Mouse (Mus musculus): ENCODE measurements around the gene Fam184b. TPM values are rescaled to one million over a fixed set of nuclear protein-coding genes. Genes with fewer than 3 reads are reported as not detected.

Fam184b gene
- polyA plus RNA-seq, 1 experiment: 0.05 TPM

DNA sequence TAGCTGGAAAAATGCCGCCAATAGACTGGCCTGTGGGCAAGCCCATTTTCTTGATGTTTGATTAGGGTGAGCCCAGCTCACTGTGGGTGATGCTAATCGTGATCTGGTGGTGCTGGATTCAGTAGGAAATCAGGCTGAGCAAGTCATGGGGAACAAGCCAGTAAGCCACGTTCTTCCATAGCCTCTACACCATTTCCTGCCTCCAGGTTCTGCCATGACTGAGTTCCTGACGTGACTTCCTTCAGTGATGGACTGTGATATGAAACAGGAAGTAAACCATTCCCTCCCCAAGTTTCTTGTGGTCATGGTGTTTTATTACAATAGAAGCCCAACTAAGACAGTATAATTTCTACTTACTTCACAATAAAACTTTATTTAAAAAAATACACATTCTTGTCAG lies 38.2 kb upstream of the Fam184b start:
- DNase-seq: no peak
- H3K4me3 ChIP-seq (ENCODE audit: control insufficient read depth, insufficient read depth, low read length): no peak overlapping the region
- H3K27me3 ChIP-seq (ENCODE audit: control insufficient read depth, insufficient read depth, low read length): no peaks in the 10 kb centered on the region
- no peaks in the 10 kb centered on the region for H3K4me1 ChIP-seq (replicated peaks; ENCODE audit: control insufficient read depth, insufficient read depth, low read length)
- WGBS: 78% methylated on average over 4 of the region's 4 CpGs
- peaks cover 14% of the 10 kb centered on the region for H3K36me3 ChIP-seq (ENCODE audit: control insufficient read depth, insufficient read depth, low read length)
- no peak for TF ChIP-seq CTCF (IDR thresholded peaks at IDR 0.05; ENCODE audit: borderline replicate concordance, control insufficient read depth, extremely low read depth, insufficient read depth, low read length, poor library complexity)
- TF ChIP-seq POLR2A (IDR thresholded peaks at IDR 0.05; ENCODE audit: control insufficient read depth, extremely low read depth, insufficient read depth, low read length, poor library complexity): no peak
- H3K27ac ChIP-seq (ENCODE audit: control insufficient read depth, insufficient read depth, low read length): no peak overlapping the region

GRCm38 (mm10) chr5:45675032-45675431 lies 35.6 kb upstream of the Fam184b start:
- 94% methylated on average over 1 of the region's 1 CpGs for WGBS
- no peak for DNase-seq
- H3K27me3 ChIP-seq (ENCODE audit: control insufficient read depth, insufficient read depth, low read length): no peaks in the 10 kb centered on the region

DNA sequence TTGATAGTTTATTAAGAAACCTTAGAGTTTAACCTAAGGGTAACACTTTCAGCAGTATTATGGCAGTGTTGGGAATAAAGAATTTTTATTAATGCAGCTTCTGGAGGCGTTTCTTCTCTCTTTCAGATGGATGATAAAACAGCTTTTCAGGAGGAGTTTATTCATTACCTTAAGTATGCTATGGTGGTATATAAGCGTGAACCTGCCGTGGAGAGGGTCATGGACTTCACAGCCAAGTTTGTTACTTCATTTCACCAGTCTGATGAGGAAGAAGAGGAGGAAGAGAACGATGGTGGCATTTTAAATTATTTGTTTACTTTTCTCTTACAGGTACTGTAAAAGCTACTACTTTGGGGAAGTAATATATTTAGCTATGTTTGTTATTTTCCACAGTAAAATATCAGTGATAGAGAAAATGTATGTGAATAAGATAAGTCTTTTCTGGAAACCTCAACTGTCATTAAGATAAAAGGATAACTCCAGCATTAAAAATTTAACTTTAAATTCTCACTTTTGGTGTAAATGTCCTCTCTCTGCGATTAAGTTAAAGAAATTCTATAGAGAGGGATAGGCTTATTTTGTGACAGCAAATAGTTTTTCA lies 31.6 kb upstream of the Fam184b start:
- Histone ChIP-seq H3K27me3 (ENCODE audit: control insufficient read depth, insufficient read depth, low read length) (no peaks in the 10 kb centered on the region), H3K4me3 (ENCODE audit: control insufficient read depth, insufficient read depth, low read length) (no peak overlapping the region), H3K27ac (ENCODE audit: control insufficient read depth, insufficient read depth, low read length) (no peak overlapping the region), H3K4me1 (replicated peaks; ENCODE audit: control insufficient read depth, insufficient read depth, low read length) (no peaks in the 10 kb centered on the region; the same call in 1 of the 2 replicates), H3K36me3 (ENCODE audit: control insufficient read depth, insufficient read depth, low read length) (no peaks in the 10 kb centered on the region)
- DNase-seq: no peak
- 70% methylated on average over 5 of the region's 5 CpGs for WGBS
- TF ChIP-seq POLR2A (IDR thresholded peaks at IDR 0.05; ENCODE audit: control insufficient read depth, extremely low read depth, insufficient read depth, low read length, poor library complexity) (no peak), CTCF (IDR thresholded peaks at IDR 0.05; ENCODE audit: borderline replicate concordance, control insufficient read depth, extremely low read depth, insufficient read depth, low read length, poor library complexity) (no peak)

More at GRCm38 (mm10) chr5:45675032-45675431, 35.6 kb upstream of the Fam184b start:
- H3K4me1 ChIP-seq (replicated peaks; ENCODE audit: control insufficient read depth, insufficient read depth, low read length): no peaks in the 10 kb centered on the region; the same call in 1 of the 2 replicates
- no peak overlapping the region for H3K4me3 ChIP-seq (ENCODE audit: control insufficient read depth, insufficient read depth, low read length)
- no peak overlapping the region for H3K27ac ChIP-seq (ENCODE audit: control insufficient read depth, insufficient read depth, low read length)
- peaks cover 3% of the 10 kb centered on the region; the same call in 1 of the 2 replicates for H3K36me3 ChIP-seq (ENCODE audit: control insufficient read depth, insufficient read depth, low read length)
- TF ChIP-seq CTCF (IDR thresholded peaks at IDR 0.05; ENCODE audit: borderline replicate concordance, control insufficient read depth, extremely low read depth, insufficient read depth, low read length, poor library complexity): no peak

GRCm38 (mm10) chr5:45670280-45670670 lies 30.9 kb upstream of the Fam184b start:
- Histone ChIP-seq H3K36me3 (ENCODE audit: control insufficient read depth, insufficient read depth, low read length) (no peaks in the 10 kb centered on the region), H3K4me3 (ENCODE audit: control insufficient read depth, insufficient read depth, low read length) (peak overlapping the region; percentile 78), H3K4me1 (replicated peaks; ENCODE audit: control insufficient read depth, insufficient read depth, low read length) (no peaks in the 10 kb centered on the region; the same call in 1 of the 2 replicates), H3K27me3 (ENCODE audit: control insufficient read depth, insufficient read depth, low read length) (no peaks in the 10 kb centered on the region), H3K27ac (ENCODE audit: control insufficient read depth, insufficient read depth, low read length) (no peak overlapping the region)
- WGBS: 2% methylated on average over 13 of the region's 13 CpGs
- DNase-seq: no peak
- TF ChIP-seq POLR2A (IDR thresholded peaks at IDR 0.05; ENCODE audit: control insufficient read depth, extremely low read depth, insufficient read depth, low read length, poor library complexity) (no peak), CTCF (IDR thresholded peaks at IDR 0.05; ENCODE audit: borderline replicate concordance, control insufficient read depth, extremely low read depth, insufficient read depth, low read length, poor library complexity) (no peak)

DNA sequence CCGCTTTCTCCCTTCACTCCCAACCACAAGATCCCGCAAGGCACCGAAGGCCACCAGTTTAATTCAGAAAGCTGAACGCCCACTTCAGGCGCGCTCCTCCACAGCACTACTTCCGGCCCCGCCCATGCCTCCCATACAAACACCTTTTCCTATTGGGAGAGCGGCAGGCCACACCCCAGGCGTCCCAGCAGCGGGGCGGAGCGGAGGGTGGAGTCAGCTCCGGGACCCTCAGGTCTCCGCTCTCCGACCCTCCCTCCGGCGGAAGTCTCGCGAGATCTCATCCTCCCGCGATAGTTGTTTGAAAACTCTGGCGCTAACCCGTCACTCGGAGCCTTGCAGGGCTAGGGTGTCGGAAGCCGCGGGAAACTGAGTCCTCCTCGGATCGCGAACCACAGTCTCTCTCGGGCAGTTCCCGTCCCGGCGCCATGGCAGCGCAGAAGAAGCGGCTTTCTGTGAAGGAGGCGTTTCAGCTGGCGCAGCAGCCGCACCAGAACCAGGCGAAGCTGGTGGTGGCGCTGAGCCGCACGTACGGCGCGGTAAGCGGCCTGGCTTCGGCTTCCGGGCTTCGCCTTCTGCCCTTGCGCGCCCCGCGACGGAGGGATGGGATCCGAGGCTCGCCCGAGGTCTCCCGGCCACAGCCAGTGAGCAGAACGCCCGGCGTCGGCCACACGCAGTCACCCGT lies 30.3 kb upstream of the Fam184b start, which contains the start of gene Ncapg:
Gene Ncapg (plus strand): TSS at position 322 of the 682 bp plus-strand sequence.
- under 1% methylated on average over 66 of the region's 66 CpGs for WGBS
- peak; percentile 100 for DNase-seq
- Histone ChIP-seq H3K36me3 (ENCODE audit: control insufficient read depth, insufficient read depth, low read length) (no peaks in the 10 kb centered on the region), H3K27me3 (ENCODE audit: control insufficient read depth, insufficient read depth, low read length) (no peaks in the 10 kb centered on the region), H3K4me3 (ENCODE audit: control insufficient read depth, insufficient read depth, low read length) (peak within 1 kb of the TSS; percentile 84), H3K4me1 (replicated peaks; ENCODE audit: control insufficient read depth, insufficient read depth, low read length) (no peaks in the 10 kb centered on the region; the same call in 1 of the 2 replicates), H3K27ac (ENCODE audit: control insufficient read depth, insufficient read depth, low read length) (no peak within 1 kb of the TSS)
- peak; percentile 63; the same call in 1 of the 2 replicates for TF ChIP-seq POLR2A (IDR thresholded peaks at IDR 0.05; ENCODE audit: control insufficient read depth, extremely low read depth, insufficient read depth, low read length, poor library complexity)
- peak; percentile 63; the same call in 1 of the 2 replicates for TF ChIP-seq CTCF (IDR thresholded peaks at IDR 0.05; ENCODE audit: borderline replicate concordance, control insufficient read depth, extremely low read depth, insufficient read depth, low read length, poor library complexity)

DNA sequence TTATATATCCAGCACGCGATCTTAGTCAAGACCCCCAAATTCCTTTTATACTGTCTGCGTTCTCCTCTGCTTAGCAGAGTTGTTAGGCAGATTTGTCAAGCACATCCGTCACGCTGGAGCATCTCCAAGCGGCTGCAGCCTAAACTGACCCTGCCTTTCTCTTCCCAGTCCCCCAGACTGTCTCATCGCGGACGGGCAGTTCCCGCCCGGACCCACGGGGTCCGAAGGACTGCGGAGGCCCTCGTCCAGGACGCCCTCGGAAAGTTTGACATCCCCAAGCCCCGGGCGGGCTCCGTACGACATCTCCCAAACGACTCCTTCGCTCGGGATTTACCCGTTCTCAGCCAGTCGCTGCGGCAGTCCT lies 29.8 kb upstream of the Fam184b start:
- Histone ChIP-seq H3K4me3 (ENCODE audit: control insufficient read depth, insufficient read depth, low read length) (peak overlapping the region; percentile 84), H3K27ac (ENCODE audit: control insufficient read depth, insufficient read depth, low read length) (no peak overlapping the region), H3K36me3 (ENCODE audit: control insufficient read depth, insufficient read depth, low read length) (no peaks in the 10 kb centered on the region), H3K27me3 (ENCODE audit: control insufficient read depth, insufficient read depth, low read length) (no peaks in the 10 kb centered on the region), H3K4me1 (replicated peaks; ENCODE audit: control insufficient read depth, insufficient read depth, low read length) (no peaks in the 10 kb centered on the region; the same call in 1 of the 2 replicates)
- under 1% methylated on average over 27 of the region's 27 CpGs for WGBS
- DNase-seq: no peak
- TF ChIP-seq POLR2A (IDR thresholded peaks at IDR 0.05; ENCODE audit: control insufficient read depth, extremely low read depth, insufficient read depth, low read length, poor library complexity) (no peak), CTCF (IDR thresholded peaks at IDR 0.05; ENCODE audit: borderline replicate concordance, control insufficient read depth, extremely low read depth, insufficient read depth, low read length, poor library complexity) (no peak)
